Mouse (Mus musculus) CD4-positive, CD25-positive, alpha-beta regulatory T cell, adult 4 months (primary cell): ENCODE measurements around the gene Pacrg. TPM values are rescaled to one million over a fixed set of nuclear protein-coding genes. Genes with fewer than 3 reads are reported as not detected.

Experiments
- ATAC-seq: one replicate; pipeline ENCODE4 v1.8.0; 2017
- polyA plus RNA-seq, 2 experiments: library from polyadenylated mRNA; unstranded; fragments of 100-300 nt; shearing (Covaris generic); gene quantifications; one replicate each; pipeline ENCODE4 v1.2.1; 2017

The Pacrg gene
- polyA plus RNA-seq, 2 experiments from 2014 or later: not detected

GRCm38 (mm10) chr17:10369961-10370659, 470.0 kb downstream of the Pacrg start:
- ATAC-seq: no peak

GRCm38 (mm10) chr17:10367044-10367443, 473.1 kb downstream of the Pacrg start:
- ATAC-seq: no peak

- ATAC-seq: no peak
Measured at GRCm38 (mm10) chr17:10366577-10366976, 473.5 kb downstream of the Pacrg start.

- ATAC-seq: no peak
Measured at GRCm38 (mm10) chr17:10365501-10366482, 474.3 kb downstream of the Pacrg start.

GRCm38 (mm10) chr17:10363151-10363550, 477.0 kb downstream of the Pacrg start:
- ATAC-seq: no peak

- ATAC-seq: no peak
Measured at GRCm38 (mm10) chr17:10361882-10362291, 478.2 kb downstream of the Pacrg start.

- no peak for ATAC-seq
Measured at GRCm38 (mm10) chr17:10360738-10361137, 479.4 kb downstream of the Pacrg start.

- ATAC-seq: no peak
Measured at GRCm38 (mm10) chr17:10359466-10359865, 480.6 kb downstream of the Pacrg start.

DNA sequence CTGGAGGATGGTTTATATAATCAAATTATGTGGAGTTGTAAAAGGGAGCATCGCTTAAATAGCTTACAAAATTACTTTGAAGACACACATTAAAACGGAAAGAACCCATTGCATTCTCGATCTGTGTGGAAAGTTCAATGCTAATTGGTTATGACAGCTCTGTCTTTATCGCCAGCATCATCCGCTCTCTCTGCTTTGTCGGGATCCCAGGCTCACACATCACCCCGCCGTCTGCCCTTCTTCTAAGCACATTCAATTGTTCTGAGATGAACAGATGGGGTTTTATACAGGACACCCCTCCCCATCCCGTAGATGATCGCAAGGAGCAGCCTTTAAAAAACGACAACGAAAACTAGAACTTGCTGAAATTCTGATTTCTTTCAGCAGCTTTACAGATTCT, 482.8 kb downstream of the Pacrg start:
- ATAC-seq: no peak

GRCm38 (mm10) chr17:10356294-10356693, 483.8 kb downstream of the Pacrg start:
- no peak for ATAC-seq

GRCm38 (mm10) chr17:10355746-10356145, 484.4 kb downstream of the Pacrg start:
- no peak for ATAC-seq

Other genes starting within 250 kb of the Pacrg start
- under 1 TPM in 1 of 2 experiments, not detected in 1; 0.32 TPM for gene Prkn, start 73 bp upstream of the Pacrg start, polyA plus RNA-seq